Mouse (Mus musculus) forebrain, embryonic 15.5 days (tissue): Measurements from ENCODE around the gene Ptges2. TPM values are rescaled to one million over a fixed set of nuclear protein-coding genes. Genes with fewer than 3 reads are reported as not detected.

ENCODE experiments used
- ATAC-seq: fragments of 200-750 bp; cut with Nextera tagmentation; replicated peaks from 2 replicates; pipeline ENCODE4 v1.8.0; 2017; ENCODE audit warnings: mild to moderate bottlenecking, moderate TSS enrichment, moderate library complexity
- H3K27ac ChIP-seq: fragments of 300-500 bp; sonication (generic); replicated peaks from 2 replicates; pipeline ENCODE4 v1.5.1; 2015; ENCODE audit warnings: mild to moderate bottlenecking, inconsistent platforms
- H3K27me3 ChIP-seq: fragments of 300-500 bp; sonication (generic); 2 replicates; pipeline ENCODE4 v1.6.1; 2015; ENCODE audit warnings: inconsistent platforms
- H3K36me3 ChIP-seq: fragments of 300-500 bp; sonication (generic); 2 replicates; pipeline ENCODE4 v1.6.1; 2015; ENCODE audit warnings: mild to moderate bottlenecking, inconsistent platforms
- H3K4me1 ChIP-seq: fragments of 300-500 bp; sonication (generic); 2 replicates; pipeline ENCODE4 v1.6.1; 2015; ENCODE audit warnings: inconsistent platforms
- H3K4me2 ChIP-seq: fragments of 300-500 bp; sonication (generic); replicated peaks from 2 replicates; pipeline ENCODE4 v1.6.1; 2015; ENCODE audit warnings: mild to moderate bottlenecking, inconsistent platforms
- H3K4me3 ChIP-seq: fragments of 300-500 bp; sonication (generic); 2 replicates; pipeline ENCODE4 v1.5.1; 2015; ENCODE audit warnings: mild to moderate bottlenecking, inconsistent platforms
- H3K9ac ChIP-seq: fragments of 300-500 bp; sonication (generic); replicated peaks from 2 replicates; pipeline ENCODE4 v1.6.1; 2015; ENCODE audit warnings: mild to moderate bottlenecking, inconsistent platforms
- H3K9me3 ChIP-seq: fragments of 300-500 bp; sonication (generic); 2 replicates; pipeline ENCODE4 v1.6.1; 2016; ENCODE audit warnings: inconsistent platforms
- WGBS: fragments of 180-500 bp; shearing (Covaris S2); methylation state at CpG from one replicate; pipeline ENCODE4 v1.1.7; 2015; ENCODE audit warnings: mixed read lengths; 5-methylcytosine and 5-hydroxymethylcytosine counted together
- polyA plus RNA-seq: library from polyadenylated mRNA; unstranded; fragments of >200 nt; fragmentation: Nextera tagmentation; extraction: Ambion mirVana; gene quantifications from 2 replicates; pipeline ENCODE4 v1.2.1, GENCODE M21; 2015

Ptges2 gene
- polyA plus RNA-seq, 1 experiment from 2014 or later, result 40.3 TPM

- no peak overlapping the region for H3K4me3 ChIP-seq
- ATAC-seq, result peak; percentile 36; the same call in 1 of the 2 replicates
- 22% methylated on average over 2 of the region's 2 CpGs for WGBS
- no peak overlapping the region for H3K9ac ChIP-seq
- peaks cover 18% of the 10 kb centered on the region for H3K36me3 ChIP-seq
- H3K4me1 ChIP-seq, result no peaks in the 10 kb centered on the region
- no peaks in the 10 kb centered on the region for H3K27me3 ChIP-seq
- H3K9me3 ChIP-seq, result no peaks in the 10 kb centered on the region
- no peak overlapping the region for H3K27ac ChIP-seq
- H3K4me2 ChIP-seq, result no peak overlapping the region
Measured at GRCm38 (mm10) chr2:32404663-32405062, 9.0 kb downstream of the Ptges2 start.

GRCm38 (mm10) chr2:32407144-32407824 is 11.6 kb downstream of the Ptges2 start:
- Histone ChIP-seq H3K9me3 (no peaks in the 10 kb centered on the region), H3K27me3 (no peaks in the 10 kb centered on the region), H3K36me3 (peaks cover 5% of the 10 kb centered on the region; the same call in 1 of the 2 replicates), H3K4me3 (no peak overlapping the region), H3K27ac (no peak overlapping the region), H3K4me2 (no peak overlapping the region), H3K9ac (no peak overlapping the region), H3K4me1 (no peaks in the 10 kb centered on the region)
- 82% methylated on average over 7 of the region's 7 CpGs for WGBS
- no peak for ATAC-seq

- WGBS, result 72% methylated on average over 25 of the region's 25 CpGs
- Histone ChIP-seq H3K4me3 (no peak overlapping the region), H3K36me3 (no peaks in the 10 kb centered on the region; the same call in 1 of the 2 replicates), H3K4me2 (no peak overlapping the region), H3K4me1 (no peaks in the 10 kb centered on the region), H3K9me3 (no peaks in the 10 kb centered on the region), H3K9ac (no peak overlapping the region), H3K27me3 (no peaks in the 10 kb centered on the region), H3K27ac (no peak overlapping the region)
- no peak for ATAC-seq
Measured at GRCm38 (mm10) chr2:32408429-32409424, 13.0 kb downstream of the Ptges2 start.

GRCm38 (mm10) chr2:32411407-32411806 is 15.7 kb downstream of the Ptges2 start:
- no peaks in the 10 kb centered on the region for H3K4me1 ChIP-seq
- no peak overlapping the region for H3K27ac ChIP-seq
- no peaks in the 10 kb centered on the region for H3K27me3 ChIP-seq
- H3K9ac ChIP-seq, result no peak overlapping the region
- WGBS, result 89% methylated on average over 7 of the region's 7 CpGs
- no peak overlapping the region for H3K4me2 ChIP-seq
- peaks cover 27% of the 10 kb centered on the region for H3K36me3 ChIP-seq
- no peaks in the 10 kb centered on the region for H3K9me3 ChIP-seq
- ATAC-seq, result no peak
- no peak overlapping the region for H3K4me3 ChIP-seq

GRCm38 (mm10) chr2:32412742-32413531 is 17.2 kb downstream of the Ptges2 start:
- Histone ChIP-seq H3K9me3 (no peaks in the 10 kb centered on the region), H3K27me3 (no peaks in the 10 kb centered on the region), H3K4me1 (no peaks in the 10 kb centered on the region), H3K4me2 (no peak overlapping the region), H3K4me3 (no peak overlapping the region), H3K36me3 (peaks cover 42% of the 10 kb centered on the region), H3K9ac (no peak overlapping the region), H3K27ac (no peak overlapping the region)
- ATAC-seq, result no peak
- 93% methylated on average over 6 of the region's 6 CpGs for WGBS

GRCm38 (mm10) chr2:32413936-32414335 is 18.2 kb downstream of the Ptges2 start:
- peaks cover 52% of the 10 kb centered on the region for H3K36me3 ChIP-seq
- H3K27ac ChIP-seq, result no peak overlapping the region
- H3K9ac ChIP-seq, result no peak overlapping the region
- H3K9me3 ChIP-seq, result no peaks in the 10 kb centered on the region
- no peak overlapping the region for H3K4me3 ChIP-seq
- no peaks in the 10 kb centered on the region for H3K27me3 ChIP-seq
- H3K4me2 ChIP-seq, result no peak overlapping the region
- H3K4me1 ChIP-seq, result no peaks in the 10 kb centered on the region
- ATAC-seq, result no peak
- 73% methylated on average over 5 of the region's 5 CpGs for WGBS

- Histone ChIP-seq H3K9me3 (no peaks in the 10 kb centered on the region), H3K4me1 (no peaks in the 10 kb centered on the region), H3K36me3 (peaks cover 71% of the 10 kb centered on the region), H3K4me3 (no peak overlapping the region), H3K27ac (no peak overlapping the region), H3K27me3 (no peaks in the 10 kb centered on the region), H3K9ac (no peak overlapping the region), H3K4me2 (no peak overlapping the region)
- WGBS, result 93% methylated on average over 12 of the region's 12 CpGs
- no peak for ATAC-seq
Measured at GRCm38 (mm10) chr2:32415801-32416200, 20.1 kb downstream of the Ptges2 start.

- H3K27ac ChIP-seq, result no peak overlapping the region
- 96% methylated on average over 2 of the region's 2 CpGs for WGBS
- H3K9me3 ChIP-seq, result no peaks in the 10 kb centered on the region
- ATAC-seq, result no peak
- no peaks in the 10 kb centered on the region for H3K27me3 ChIP-seq
- no peaks in the 10 kb centered on the region for H3K4me1 ChIP-seq
- no peak overlapping the region for H3K4me3 ChIP-seq
- H3K9ac ChIP-seq, result no peak overlapping the region
- H3K4me2 ChIP-seq, result no peak overlapping the region
- H3K36me3 ChIP-seq, result peaks cover 73% of the 10 kb centered on the region
Measured at GRCm38 (mm10) chr2:32416556-32416955, 20.9 kb downstream of the Ptges2 start.

GRCm38 (mm10) chr2:32417486-32417885 is 21.8 kb downstream of the Ptges2 start:
- no peak overlapping the region for H3K27ac ChIP-seq
- H3K36me3 ChIP-seq, result peaks cover 73% of the 10 kb centered on the region
- 92% methylated on average over 8 of the region's 8 CpGs for WGBS
- no peak overlapping the region for H3K9ac ChIP-seq
- H3K27me3 ChIP-seq, result no peaks in the 10 kb centered on the region
- H3K4me2 ChIP-seq, result no peak overlapping the region
- H3K9me3 ChIP-seq, result no peaks in the 10 kb centered on the region
- no peak for ATAC-seq
- H3K4me3 ChIP-seq, result no peak overlapping the region
- 0 out of 2 replicates have a peak, but pooled peaks cover 2% of the 10 kb centered on the region for H3K4me1 ChIP-seq

GRCm38 (mm10) chr2:32418430-32419151 is 22.9 kb downstream of the Ptges2 start:
- ATAC-seq, result no peak
- WGBS, result 89% methylated on average over 12 of the region's 12 CpGs
- H3K4me1 ChIP-seq, result peaks cover 11% of the 10 kb centered on the region
- H3K27ac ChIP-seq, result no peak overlapping the region
- no peaks in the 10 kb centered on the region for H3K27me3 ChIP-seq
- no peak overlapping the region for H3K4me3 ChIP-seq
- H3K36me3 ChIP-seq, result peaks cover 73% of the 10 kb centered on the region
- no peak overlapping the region for H3K9ac ChIP-seq
- H3K9me3 ChIP-seq, result no peaks in the 10 kb centered on the region
- no peak overlapping the region for H3K4me2 ChIP-seq

GRCm38 (mm10) chr2:32419359-32419758 is 23.7 kb downstream of the Ptges2 start:
- Histone ChIP-seq H3K27me3 (no peaks in the 10 kb centered on the region), H3K27ac (no peak overlapping the region), H3K9ac (no peak overlapping the region), H3K4me1 (peaks cover 19% of the 10 kb centered on the region), H3K36me3 (peaks cover 67% of the 10 kb centered on the region), H3K9me3 (no peaks in the 10 kb centered on the region), H3K4me2 (no peak overlapping the region), H3K4me3 (no peak overlapping the region)
- ATAC-seq, result no peak
- WGBS, result 90% methylated on average over 3 of the region's 3 CpGs
